Mouse (Mus musculus) B cell, adult 2 months (primary cell): ENCODE data around the gene Lrrd1.
"Not testable (repeated sequence)": the region's sequence is repeated elsewhere in the genome, so short reads cannot be mapped to it uniquely, and the experiment has no call there.

Experiments used
- DNase-seq, 2 experiments: peaks; one replicate each; pipeline ENCODE4 v3.0.0; 2022

Lrrd1 gene

GRCm38 (mm10) chr5:3845026-3845425 lies at the start of gene Lrrd1:
Lrrd1 (plus strand) TSS chr5:3845173.
- DNase-seq, result no peak

DNA sequence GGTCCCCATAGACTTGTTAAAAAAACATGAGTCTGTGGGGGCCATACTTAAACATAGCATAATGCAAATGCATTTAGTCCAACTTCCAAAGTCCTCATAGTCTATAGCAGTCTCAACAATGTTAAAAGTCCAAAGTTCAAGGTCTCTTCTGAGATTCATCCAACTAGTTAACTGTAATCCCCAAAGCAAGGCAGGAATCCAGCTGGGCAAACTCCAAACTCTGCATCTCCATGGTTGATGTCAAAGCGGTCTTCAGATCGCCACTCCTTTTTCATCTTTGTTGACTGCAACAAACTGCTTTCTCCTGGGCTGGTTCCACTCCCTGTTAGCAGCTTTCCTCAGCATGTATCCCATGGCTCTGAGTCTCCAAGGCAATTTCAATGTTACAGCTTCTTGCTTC lies 47.9 kb upstream of the Lrrd1 start:
- not testable (repeated sequence) for DNase-seq

- DNase-seq, result not testable (repeated sequence)
These were observed 46.3 kb upstream of the Lrrd1 start for GRCm38 (mm10) chr5:3798656-3799055.

DNA sequence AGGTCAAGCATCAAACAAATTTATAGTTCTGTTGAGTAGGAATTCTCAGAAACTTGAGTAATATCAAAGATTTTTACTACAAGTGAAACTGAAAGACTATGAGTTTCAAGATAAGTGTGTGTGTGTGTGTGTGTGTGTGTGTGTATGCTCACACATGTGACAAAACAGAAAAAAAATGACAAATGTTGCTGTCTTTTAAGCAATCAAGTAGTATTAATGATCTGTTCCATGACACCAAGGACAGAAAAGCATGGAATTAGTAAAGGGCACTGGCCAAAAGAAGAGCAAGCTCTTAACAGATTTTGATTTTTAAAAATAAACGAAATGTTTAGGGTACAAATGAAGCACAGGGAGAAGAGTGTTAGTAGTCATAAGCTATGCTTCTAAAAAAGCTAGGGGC lies 44.9 kb upstream of the Lrrd1 start:
- no peak for DNase-seq

DNA sequence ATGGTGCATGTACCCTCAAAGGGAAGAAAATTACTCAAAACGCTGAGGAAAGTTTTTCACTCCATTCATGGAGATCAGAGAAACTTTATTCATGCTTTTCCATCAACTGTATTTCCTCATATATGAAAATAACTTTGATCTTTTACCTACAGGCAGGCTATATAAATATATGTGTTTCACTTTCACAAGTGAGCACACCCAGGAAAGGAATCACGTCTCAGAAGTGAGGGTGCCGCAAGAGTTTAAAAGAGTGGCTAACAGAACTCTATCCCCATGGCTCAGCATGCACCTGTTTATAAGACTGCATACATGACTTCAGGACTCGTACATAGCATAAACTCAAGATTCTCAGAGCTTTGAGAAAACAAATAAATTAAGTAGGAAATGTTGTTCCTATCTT lies 44.1 kb upstream of the Lrrd1 start:
- DNase-seq, result no peak

- no peak for DNase-seq
These were observed 43.1 kb upstream of the Lrrd1 start for GRCm38 (mm10) chr5:3801672-3802432.

GRCm38 (mm10) chr5:3802433-3803291 lies 42.3 kb upstream of the Lrrd1 start, which contains the start of the genes Ankib1 and Krit1:
Ankib1 (minus strand) TSS chr5:3802925.
Krit1 (plus strand) TSS chr5:3803184.
- peak; percentile 91 to 92 for DNase-seq

DNA sequence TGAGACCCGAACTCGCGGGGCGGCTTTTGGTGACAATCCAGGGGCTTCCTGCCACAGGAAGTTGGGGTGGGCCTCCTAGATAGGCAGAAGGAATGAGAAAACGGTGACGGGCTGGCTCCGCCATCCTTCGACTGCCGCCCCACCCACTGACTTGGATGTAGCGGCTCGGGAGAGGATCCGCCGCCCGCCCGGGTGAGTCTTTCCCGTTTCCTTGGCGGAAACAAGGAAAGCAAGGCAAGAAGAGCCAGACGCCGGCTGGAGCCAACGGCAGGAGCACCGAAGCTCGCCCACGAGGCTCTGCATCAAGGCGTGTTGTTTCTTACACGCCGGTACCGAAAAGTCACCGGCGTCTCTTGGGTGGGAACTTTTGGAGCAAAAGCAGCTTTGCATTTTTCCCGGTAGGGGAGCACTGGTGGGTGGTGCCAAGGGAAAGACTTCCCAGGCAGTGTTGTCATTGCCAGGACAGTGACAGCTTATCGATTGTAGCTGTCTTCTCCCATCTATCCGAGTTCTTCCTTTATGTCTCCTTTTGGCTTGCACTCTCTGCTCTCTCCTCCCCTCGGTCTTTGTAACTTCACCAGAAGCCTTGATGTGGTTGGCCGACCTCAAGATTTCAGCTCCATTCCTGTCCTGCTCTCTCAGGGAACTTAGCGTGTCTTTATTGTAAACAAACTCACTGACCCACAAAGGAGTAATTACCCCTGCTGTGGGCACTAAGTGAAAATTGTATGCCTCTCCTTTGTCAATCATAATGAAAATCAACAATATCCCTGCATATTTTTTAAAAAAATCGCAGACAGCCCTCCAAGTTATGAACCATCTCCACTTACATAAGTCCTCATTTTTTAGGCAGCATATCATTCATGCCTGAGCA lies 41.4 kb upstream of the Lrrd1 start:
- DNase-seq, result peak in 1 of 2 experiments; percentile 14

GRCm38 (mm10) chr5:3808472-3808871 lies 36.5 kb upstream of the Lrrd1 start:
- no peak for DNase-seq

DNA sequence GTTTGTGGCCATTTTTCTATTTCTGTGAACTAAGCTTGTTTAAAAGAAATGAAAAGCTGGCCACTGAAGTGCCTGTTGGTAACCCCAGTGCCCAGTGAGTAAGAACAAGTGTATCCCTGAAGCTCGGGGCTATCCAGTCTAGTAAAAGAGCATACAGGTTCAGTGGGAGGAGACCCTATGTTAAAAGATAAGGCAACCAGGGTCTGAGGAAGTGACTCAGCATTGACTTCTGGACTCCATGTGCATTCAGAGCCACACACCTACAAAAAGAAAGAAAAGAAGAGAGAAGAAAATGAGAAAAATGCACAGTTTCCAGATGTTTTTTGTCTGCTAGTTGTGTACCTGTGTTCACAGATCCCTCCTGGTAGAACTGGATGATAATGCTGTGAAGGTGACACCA lies 10.9 kb upstream of the Lrrd1 start:
- no peak for DNase-seq

DNA sequence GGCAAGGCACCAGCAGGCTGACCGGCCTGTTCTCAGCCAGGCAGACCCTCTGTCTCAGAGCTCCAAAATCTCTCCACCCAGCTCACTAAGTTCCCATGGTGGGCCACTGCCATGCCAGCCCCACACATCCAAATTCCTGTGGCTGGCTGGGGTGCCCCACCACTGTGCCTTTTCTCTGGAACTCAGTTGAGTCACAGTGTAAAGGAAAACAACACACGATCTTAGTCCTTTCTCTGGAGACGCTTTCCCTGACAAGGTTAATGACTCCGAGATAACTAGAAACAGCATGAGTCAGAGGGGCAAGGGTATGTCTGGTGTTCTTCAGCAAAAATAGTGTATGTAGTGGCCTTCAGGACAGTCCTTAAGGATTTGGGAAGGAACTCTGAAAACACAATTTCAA lies 25.2 kb downstream of the Lrrd1 start:
- no peak for DNase-seq

GRCm38 (mm10) chr5:3872348-3872747 lies 27.4 kb downstream of the Lrrd1 start:
- no peak for DNase-seq

- DNase-seq, result no peak
These were observed 28.5 kb downstream of the Lrrd1 start for GRCm38 (mm10) chr5:3873485-3873884.

DNA sequence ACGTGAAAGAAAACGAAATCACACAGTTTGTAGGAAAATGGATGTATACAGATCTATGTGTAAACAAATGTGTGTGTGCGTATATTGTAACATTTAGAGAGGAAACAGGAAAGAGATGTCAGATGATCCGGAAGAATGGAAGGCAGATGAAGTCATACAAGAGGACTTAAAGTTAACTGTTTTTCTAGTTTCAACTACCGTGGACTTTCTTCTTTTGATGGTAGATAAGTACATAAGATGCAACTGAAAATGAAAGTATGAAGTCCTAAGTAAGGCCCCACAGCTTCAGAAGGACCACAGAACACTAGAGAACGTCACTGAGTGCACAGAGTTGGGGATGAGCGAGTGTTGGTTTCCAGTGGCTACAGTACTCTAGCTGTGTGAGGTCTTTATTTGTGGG lies 41.9 kb downstream of the Lrrd1 start:
- not testable (repeated sequence) for DNase-seq

- no peak for DNase-seq
These were observed 44.2 kb downstream of the Lrrd1 start for GRCm38 (mm10) chr5:3889201-3889600.

DNA sequence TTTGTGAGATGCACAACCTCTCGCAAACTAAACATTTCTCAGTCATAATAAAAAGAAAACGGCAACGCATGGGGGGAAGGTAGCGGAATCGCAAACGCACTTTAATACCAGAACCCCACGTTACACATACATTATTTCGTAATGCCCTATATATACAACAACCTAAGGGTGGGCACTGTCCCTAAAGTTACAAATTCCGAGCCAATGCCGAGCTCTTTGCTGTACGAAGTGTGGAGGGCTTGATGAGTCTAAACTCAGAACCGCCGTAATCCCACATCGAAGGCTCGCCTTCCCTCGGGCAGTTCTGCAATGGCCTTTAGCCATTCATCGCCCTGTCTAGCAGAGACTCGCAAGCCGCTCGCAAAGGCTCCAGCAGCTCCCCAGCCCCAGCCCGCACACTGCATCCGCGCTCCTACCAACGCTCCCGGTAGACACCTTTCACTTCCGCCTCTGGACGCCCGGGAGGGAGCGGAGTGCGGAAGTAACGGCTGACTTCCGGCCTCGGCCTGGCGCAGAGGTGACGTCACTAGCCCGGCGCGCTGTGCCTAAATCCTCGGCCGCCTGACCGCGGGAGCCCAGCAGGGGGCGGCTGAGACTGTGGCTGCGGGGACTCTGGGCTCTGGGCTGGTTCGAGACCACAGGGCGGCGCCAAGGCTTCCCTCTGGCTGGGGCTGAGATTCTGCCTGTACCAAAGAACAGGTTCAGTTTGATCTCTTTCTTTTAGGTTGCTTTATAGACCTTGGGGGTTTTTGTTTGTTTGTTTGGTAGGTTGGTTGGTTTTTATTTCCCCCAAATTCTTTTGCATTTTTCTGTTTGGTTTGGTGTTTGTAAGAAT lies 48.7 kb downstream of the Lrrd1 start, which contains the start of gene Mterf1a:
Gene Mterf1a, minus strand, starts transcription at position 475 of the 835 bp plus-strand sequence.
- DNase-seq, result peak; percentile 65 to 66

DNA sequence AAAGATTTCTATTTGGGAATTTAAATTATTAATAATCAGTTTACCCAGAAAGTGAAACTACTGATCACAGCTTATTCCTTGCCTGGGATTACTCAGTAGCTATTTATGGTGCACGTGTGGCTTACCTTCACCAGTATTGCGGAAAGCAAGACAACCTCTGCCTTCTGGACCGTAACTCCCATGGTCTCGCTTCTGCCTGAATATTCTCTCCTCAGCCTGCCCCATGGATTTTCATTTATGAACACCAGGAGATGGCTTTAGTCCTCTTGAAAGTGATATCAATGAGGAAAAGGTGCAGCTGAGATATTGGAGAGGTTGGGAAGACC lies 49.3 kb downstream of the Lrrd1 start:
- DNase-seq, result not testable (repeated sequence)

DNA sequence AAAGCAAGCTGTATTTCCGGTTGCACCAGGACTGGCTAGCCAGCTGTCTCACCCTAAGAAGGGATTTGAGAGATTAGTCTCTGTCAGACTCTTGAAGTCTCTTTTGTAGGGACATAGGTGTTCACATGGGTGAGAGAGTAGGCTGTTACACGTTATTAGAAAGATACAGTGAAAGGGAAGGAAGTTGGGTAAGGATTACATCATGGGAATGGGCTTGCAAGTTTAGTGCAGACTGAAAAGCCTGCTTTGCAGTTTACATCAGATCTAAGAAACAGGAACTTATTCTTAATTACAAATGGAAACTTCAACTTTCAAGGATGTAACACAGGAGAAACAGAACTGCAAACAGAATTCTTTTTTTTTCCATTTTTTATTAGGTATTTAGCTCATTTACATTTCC lies 60.5 kb downstream of the Lrrd1 start:
- no peak for DNase-seq
